Mouse (Mus musculus) ovary, adult 18-20 months (tissue): ENCODE results near the gene Enpp7.

ENCODE experiments used
- DNase-seq: peaks from one replicate; pipeline ENCODE4 v3.0.0; 2022; ENCODE audit warnings: low spot score, mixed read lengths

Gene Enpp7

DNA sequence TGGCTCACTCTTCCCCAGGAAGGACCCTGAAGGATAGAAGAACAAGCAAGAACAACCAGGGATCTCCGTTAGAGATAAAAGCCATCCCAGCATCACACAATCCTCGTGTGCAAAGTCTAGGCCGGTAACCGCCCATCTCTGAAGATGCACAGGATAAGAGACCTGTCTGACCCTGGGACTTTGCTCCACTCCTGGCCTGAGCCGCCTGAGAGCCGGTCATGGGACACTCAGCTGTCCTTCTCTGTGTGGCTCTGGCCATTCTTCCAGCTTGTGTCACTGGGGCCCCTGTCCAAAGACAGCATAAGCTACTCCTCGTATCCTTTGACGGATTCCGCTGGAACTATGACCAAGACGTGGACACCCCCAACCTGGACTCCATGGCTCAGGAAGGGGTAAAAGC is at the start of gene Enpp7:
Gene Enpp7 (plus strand): TSS at position 190 of the 400 bp plus-strand sequence.
- DNase-seq = no peak

DNA sequence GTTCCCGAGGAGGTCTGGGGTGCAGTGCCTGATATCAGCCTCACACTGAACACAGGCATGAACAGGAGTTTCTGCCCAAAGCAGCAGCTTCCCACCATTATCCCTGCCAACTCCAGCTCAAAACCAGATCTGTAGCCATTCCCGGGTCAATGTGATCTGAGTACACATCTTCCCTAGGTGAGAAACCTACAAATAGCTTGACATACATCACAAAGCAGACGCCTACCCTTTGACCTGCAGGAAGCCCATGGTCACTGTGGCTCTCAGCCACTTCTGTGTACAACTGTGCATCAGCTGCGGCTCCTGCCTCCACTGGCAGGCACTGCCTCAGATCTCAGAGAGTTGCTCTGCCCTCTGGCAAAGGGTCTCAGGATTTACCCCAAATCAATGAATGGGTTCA is 48.3 kb upstream of the Enpp7 start:
- no peak for DNase-seq

DNA sequence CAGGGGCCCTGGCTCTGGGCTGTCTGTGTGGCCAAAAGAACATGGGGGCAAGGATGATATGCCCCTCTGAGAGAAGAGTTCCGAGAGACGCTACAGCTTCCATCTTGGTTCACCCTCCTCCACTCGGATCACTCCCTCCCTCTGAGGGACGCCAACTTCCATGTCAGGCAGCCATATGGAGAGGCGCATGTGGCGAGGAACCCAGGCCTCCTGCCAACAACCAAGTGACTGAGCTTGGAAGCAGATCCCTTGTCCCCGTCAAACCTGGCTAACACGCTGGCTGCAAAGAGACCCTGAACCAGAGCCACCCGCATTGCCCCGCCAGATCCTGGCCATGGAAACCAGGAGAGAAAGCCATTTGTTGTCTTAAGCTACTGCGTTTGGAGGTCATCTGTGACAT is 47.4 kb upstream of the Enpp7 start:
- DNase-seq = no peak

DNA sequence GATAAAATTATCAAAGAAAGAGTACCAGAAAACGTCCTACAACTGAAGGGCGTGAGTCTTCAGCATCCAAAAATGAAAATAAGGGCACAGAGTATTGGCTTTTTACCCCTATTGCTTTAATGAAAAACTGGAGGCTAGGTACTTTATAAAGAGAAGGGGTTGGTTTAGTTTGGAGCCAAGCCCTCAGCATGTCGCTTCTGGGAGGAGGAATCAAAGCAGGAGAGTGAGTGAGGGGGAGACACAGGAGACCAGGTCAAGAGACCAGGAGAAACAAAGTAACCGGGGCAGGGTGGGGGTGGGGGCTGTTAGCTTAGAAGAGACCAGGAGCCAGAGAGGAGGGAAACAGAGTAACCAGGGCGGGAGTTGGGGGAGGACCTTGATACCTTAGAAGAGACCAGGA is 46.7 kb upstream of the Enpp7 start:
- DNase-seq = no peak

- DNase-seq = no peak
These were observed 42.1 kb upstream of the Enpp7 start for GRCm38 (mm10) chr11:118945868-118946267.

- no peak for DNase-seq
These were observed 33.0 kb upstream of the Enpp7 start for GRCm38 (mm10) chr11:118955016-118955415.

DNA sequence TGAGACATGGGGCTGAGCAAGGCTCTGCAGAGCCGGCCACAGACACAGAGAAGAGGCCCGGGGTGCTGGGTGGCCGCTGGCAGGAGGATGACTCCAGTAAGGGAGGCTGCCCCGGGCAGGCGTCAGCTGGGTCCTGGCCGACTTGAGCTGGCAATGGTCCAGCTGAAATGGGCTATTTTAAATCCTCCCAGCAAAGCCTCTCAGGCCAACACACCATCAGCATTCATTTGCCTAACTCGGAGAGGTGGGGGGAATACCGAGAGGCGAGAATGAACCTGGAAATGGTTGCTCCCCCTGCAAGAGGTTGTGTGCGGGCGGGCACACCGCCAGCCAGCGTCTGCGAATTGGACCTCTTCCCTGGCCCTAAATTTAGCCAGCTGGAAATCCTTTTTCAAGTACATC is 30.9 kb upstream of the Enpp7 start:
- DNase-seq = no peak

- no peak for DNase-seq
These were observed 27.3 kb upstream of the Enpp7 start for GRCm38 (mm10) chr11:118960649-118961048.

GRCm38 (mm10) chr11:118962478-118962877 is 25.5 kb upstream of the Enpp7 start:
- DNase-seq = no peak

- DNase-seq = no peak
These were observed 24.1 kb upstream of the Enpp7 start for GRCm38 (mm10) chr11:118963926-118964325.

GRCm38 (mm10) chr11:118965078-118965477 is 22.9 kb upstream of the Enpp7 start:
- no peak for DNase-seq

- DNase-seq = no peak
These were observed 16.4 kb upstream of the Enpp7 start for GRCm38 (mm10) chr11:118971470-118972034.

DNA sequence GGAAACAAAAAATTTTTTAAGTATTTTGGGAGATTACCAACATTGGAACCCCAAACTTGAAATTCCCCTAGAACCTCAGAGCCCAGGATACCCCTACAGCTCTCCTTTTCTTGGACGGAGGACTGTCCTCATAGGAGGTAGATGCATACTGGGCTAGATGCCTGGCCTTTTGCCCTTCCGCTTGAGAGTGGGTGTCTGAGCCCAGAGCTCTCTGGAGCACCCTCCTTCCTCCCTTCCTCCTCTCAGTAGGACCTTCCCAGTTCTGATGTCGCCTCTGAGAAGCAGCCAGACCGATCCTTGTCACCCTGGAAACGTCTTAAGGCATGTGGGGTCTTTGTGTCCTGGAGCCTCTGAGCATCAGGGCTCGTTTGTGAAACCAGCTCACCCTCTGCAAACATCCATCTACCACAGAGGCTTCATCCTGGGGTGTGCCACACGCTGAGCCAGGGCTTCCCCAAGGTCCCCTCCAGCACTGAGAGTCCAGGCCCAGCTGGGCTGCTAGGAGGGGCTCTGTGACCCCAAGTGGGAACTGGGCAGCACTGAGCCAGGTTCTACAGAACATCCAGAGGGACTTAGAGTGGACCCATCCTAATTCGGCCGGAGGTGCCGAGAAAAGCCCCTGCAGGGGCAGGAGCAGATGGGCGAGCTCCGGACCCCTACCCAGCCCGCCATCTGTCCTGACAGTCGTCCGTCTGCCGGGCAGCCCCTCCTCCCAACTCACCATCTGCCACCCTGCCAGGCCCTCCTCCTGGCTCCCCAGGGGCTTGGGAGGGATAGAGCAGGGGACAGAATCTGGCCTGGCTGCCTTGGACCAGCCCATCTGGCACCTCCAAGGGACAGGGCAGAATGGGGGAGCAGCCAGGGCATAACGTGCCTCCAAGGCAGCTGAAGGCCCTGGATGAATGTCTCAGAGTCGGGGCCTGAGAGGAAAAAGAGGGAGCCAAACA is 15.3 kb upstream of the Enpp7 start:
- DNase-seq = no peak

- no peak for DNase-seq
These were observed 13.6 kb upstream of the Enpp7 start for GRCm38 (mm10) chr11:118974340-118974739.

DNA sequence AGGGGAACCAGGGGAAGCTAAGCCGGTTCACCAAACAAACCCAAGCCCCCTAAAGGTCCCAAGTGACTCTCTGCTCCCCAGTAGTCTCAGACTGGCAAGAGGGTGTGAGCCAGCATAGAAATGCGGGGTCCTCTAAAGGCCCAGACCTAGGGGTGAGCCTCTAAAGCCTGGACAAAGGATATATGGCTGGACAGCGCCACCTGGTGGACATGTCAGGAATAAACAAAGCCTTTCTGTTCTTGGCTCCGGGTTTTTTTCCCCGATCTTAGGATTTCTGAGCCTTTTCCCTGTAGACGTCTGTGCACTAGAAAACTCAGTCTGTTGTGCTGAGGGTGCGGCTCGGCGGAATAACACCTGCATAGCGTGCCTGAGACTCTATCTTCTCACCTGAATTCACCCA is 12.6 kb upstream of the Enpp7 start:
- peak; percentile 21 for DNase-seq

DNA sequence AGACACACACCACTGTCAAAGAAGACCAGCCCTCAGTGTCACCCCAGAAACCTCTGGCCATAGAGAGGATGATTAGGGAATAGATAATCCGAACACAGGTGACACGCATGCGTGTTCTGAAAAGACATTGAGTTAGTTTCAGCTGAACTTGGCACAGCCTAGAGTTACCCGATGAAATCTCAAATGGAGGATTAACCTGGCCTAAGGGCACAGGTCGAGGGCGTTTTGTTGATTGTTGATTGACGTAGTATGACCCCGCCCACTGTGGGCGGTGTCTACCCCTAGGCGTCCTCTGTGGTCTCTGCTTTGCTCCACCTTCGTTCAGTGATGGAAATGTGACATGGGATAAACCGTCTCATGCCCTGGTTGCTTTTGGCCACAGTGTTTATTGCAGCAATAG is 12.1 kb upstream of the Enpp7 start:
- DNase-seq = no peak

- DNase-seq = no peak
These were observed 7.6 kb upstream of the Enpp7 start for GRCm38 (mm10) chr11:118980388-118980787.

DNA sequence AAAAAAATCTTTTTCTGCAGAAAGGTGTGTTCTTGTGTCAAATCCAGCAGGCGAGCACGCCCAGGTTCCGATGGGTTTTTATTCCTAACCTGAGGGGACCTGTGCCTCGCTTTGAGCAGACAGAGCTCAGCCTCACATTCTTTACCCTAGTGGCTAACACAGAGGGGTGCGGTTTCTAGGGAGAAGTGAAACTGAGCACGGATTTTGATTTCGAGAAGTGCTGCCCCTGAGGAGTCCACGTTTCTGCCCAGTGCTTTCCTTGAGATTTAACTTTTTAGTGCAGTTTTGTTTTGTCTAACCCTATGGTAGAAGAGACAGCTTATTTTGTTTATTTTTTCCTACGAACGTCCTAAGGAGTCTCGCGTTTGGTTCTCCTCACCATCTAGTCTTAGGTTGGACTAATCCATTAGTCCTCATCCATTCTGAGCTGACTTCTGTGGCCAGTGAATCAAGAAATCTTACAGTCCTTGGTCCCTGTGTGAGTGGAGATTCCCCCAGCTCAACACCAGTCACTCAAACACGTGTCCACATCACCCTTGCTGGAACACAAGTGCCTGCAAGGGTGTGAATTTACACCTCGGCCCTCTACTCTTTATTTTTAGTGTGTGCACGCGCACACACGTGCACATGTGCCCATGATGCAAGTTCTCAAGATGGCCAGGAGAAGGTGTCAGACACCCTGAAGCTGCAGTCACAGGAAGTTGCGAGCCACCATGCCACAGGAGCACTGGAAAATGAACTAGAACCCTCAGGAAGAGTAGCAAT is 6.8 kb upstream of the Enpp7 start:
- DNase-seq = no peak

- no peak for DNase-seq
These were observed 5.3 kb upstream of the Enpp7 start for GRCm38 (mm10) chr11:118982593-118983113.

DNA sequence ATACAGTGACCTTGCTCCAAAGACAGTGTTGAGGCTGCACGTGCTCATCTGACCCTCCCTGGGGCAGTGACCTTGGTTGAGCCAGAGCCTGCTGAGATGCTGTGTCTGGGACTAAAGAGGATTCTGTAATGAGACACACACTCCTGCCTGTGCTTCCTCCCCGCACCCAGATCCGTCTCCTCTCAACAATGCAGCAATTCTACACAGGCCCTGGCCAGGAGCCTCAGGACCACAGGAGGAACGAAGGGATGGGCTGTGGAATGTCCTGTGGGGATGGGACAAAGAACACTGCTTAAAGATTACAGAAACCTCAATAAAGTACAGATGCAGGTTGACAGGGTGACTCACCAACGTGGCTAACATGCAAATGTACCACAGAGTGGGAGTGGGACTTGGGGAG is 2.4 kb upstream of the Enpp7 start:
- DNase-seq = peak; percentile 61

DNA sequence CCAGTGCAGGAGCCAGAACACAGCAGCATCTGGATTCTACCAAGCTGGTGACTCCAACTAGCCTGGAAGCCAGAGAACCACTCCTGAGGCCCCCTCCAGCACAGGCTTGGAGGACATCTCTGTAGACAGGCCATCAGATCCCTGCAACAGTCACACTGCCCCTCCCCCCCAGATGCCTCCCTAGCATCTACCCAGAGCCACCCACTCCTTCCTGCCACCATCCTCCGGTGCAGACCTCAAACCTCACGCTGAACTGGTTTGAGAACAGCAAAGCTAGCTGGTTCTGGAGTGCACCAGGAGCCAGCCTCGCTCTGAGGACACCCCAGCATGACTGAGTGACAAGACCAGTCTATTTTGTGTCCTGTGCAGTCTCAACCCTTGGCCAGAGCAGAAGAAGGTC is 4.8 kb downstream of the Enpp7 start:
- DNase-seq = no peak

GRCm38 (mm10) chr11:118995448-118995847 is 7.5 kb downstream of the Enpp7 start:
- no peak for DNase-seq

GRCm38 (mm10) chr11:118997182-118997581 is 9.2 kb downstream of the Enpp7 start:
- DNase-seq = no peak
